Mouse (Mus musculus) layer of hippocampus, postnatal 36 days (tissue): ENCODE data around the gene Tmem91. TPM values are rescaled to one million over a fixed set of nuclear protein-coding genes. Genes with fewer than 3 reads are reported as not detected.

ENCODE experiments used
- DNase-seq, 2 experiments: peaks; one replicate each; pipeline ENCODE4 v3.0.0; 2022
- total RNA-seq, 2 experiments: library from RNA; stranded (reverse); gene quantifications; 2 replicates each; pipeline ENCODE4 v1.2.3; 2021

The Tmem91 gene
- total RNA-seq, 2 experiments from 2014 or later = 13.8 to 14.9 TPM

- no peak for DNase-seq
These were observed 49.2 kb downstream of the Tmem91 start for GRCm38 (mm10) chr7:25625594-25626250.

- DNase-seq = no peak
These were observed 50.1 kb downstream of the Tmem91 start for GRCm38 (mm10) chr7:25624851-25625250.

DNA sequence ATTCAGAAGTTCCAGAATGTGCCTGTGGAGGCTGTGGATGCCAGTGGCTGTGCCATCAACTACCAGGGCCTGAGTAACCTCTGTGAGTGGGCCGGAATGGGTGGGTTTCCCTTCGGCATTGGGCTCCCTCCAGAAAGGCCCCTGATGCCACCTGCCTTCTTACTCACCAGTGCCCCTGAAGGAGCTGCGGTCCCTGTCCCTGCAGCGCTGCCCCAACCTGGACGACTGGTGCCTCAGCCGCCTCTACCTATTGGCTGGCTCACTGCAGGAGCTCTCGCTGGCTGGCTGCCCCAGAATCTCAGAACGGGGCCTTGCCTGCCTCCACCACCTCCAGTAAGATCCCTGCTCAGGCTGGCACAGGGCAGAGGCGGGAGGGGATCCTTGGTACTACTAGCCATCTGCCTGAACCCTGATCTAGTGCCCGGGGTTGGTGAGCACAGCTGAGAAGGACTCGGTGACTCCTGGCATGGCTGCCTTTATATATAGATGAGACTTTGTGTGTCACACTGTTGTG lies 51.1 kb downstream of the Tmem91 start:
- DNase-seq = no peak

DNA sequence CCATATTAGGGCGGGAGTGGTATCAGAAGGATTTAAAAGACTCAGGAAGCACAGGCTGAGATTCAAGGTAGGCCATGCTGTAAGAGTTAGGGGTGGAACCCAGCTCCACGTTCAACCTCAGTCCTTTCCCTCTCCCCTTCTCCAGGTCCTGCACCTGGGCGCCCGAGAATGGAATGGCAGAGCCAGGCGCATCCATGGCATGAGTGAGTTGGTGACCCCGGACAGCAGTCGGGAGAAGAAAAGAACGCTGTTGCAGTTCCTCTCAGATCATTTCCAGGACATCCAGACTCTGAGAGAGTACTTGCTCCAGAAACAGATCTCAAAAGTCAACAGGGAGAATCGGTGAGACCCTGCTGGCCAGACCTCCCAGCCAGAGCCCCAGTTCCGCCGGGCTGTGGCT lies 54.2 kb downstream of the Tmem91 start:
- no peak for DNase-seq

GRCm38 (mm10) chr7:25620101-25620500 lies 54.9 kb downstream of the Tmem91 start:
- DNase-seq = no peak

- DNase-seq = no peak
These were observed 55.3 kb downstream of the Tmem91 start for GRCm38 (mm10) chr7:25619722-25619991.

Other genes with a start within 250 kb of the Tmem91 start
- gene Ceacam1, start 197.6 kb downstream of the Tmem91 start, total RNA-seq = 1 to 10 TPM; 2.8 to 3.0 TPM
- gene Ceacam2, start 135.3 kb downstream of the Tmem91 start, total RNA-seq = under 1 TPM; 0.20 to 0.52 TPM
- under 1 TPM in 1 of 2 experiments, not detected in 1; 0.40 TPM for gene Erich4, start 59.3 kb downstream of the Tmem91 start, total RNA-seq
- gene Dmac2, start 55.8 kb downstream of the Tmem91 start, total RNA-seq = 10 to 100 TPM; 50.1 to 51.4 TPM
- gene B3gnt8, start 48.5 kb downstream of the Tmem91 start, total RNA-seq = 1 to 10 TPM; 1.6 to 1.8 TPM
- gene Bckdha, start 16.2 kb downstream of the Tmem91 start, total RNA-seq = 10 to 100 TPM; 36.7 to 38.3 TPM
- 10 to 100 TPM; 28.6 to 28.7 TPM for gene Exosc5, start 16.0 kb downstream of the Tmem91 start, total RNA-seq
- 10 to 100 TPM; 23.9 to 24.4 TPM for gene B9d2, start 5.6 kb upstream of the Tmem91 start, total RNA-seq
- 1 to 10 TPM; 6.0 to 8.0 TPM for gene Tgfb1, start 11.8 kb upstream of the Tmem91 start, total RNA-seq
- gene Ccdc97, start 43.9 kb upstream of the Tmem91 start, total RNA-seq = 10 to 100 TPM; 57.4 to 64.6 TPM
- gene Hnrnpul1, start 79.6 kb upstream of the Tmem91 start, total RNA-seq = 100 to 1,000 TPM; 100 to 108 TPM
- 10 to 100 TPM; 39.8 to 42.1 TPM for gene Axl, start 113.5 kb upstream of the Tmem91 start, total RNA-seq
- gene Cyp2s1, start 141.7 kb upstream of the Tmem91 start, total RNA-seq = 1 to 10 TPM; 1.8 to 2.3 TPM
- under 1 TPM; 0.17 to 0.33 TPM for gene Cyp2b10, start 222.5 kb upstream of the Tmem91 start, total RNA-seq